Mouse (Mus musculus): ENCODE results near the gene Bod1. TPM values are rescaled to one million over a fixed set of nuclear protein-coding genes. Genes with fewer than 3 reads are reported as not detected.

Gene Bod1
- polyA plus RNA-seq, 1 experiment from 2014 or later, result 137 TPM

- H3K9me3 ChIP-seq, result no peaks in the 10 kb centered on the region
- no peaks in the 10 kb centered on the region for H3K27me3 ChIP-seq
- no peak overlapping the region for H3K27ac ChIP-seq
- ATAC-seq (ENCODE audit: insufficient number of reproducible peaks, insufficient read depth, low FRiP score, low TSS enrichment), result no peak
- H3K4me1 ChIP-seq, result no peaks in the 10 kb centered on the region
- H3K9ac ChIP-seq, result no peak overlapping the region
- no peak overlapping the region for H3K4me2 ChIP-seq (replicated peaks)
- no peak overlapping the region for H3K4me3 ChIP-seq
- H3K36me3 ChIP-seq, result no peaks in the 10 kb centered on the region
- WGBS, result 81% methylated on average over 5 of the region's 5 CpGs
Measured at GRCm38 (mm10) chr11:31628700-31629099, 43.0 kb downstream of the Bod1 start.

- Histone ChIP-seq H3K4me2 (replicated peaks) (no peak overlapping the region), H3K27me3 (no peaks in the 10 kb centered on the region), H3K4me3 (no peak overlapping the region), H3K9ac (no peak overlapping the region), H3K36me3 (no peaks in the 10 kb centered on the region), H3K9me3 (no peaks in the 10 kb centered on the region), H3K4me1 (no peaks in the 10 kb centered on the region), H3K27ac (no peak overlapping the region)
- ATAC-seq (ENCODE audit: insufficient number of reproducible peaks, insufficient read depth, low FRiP score, low TSS enrichment), result no peak
- WGBS, result 47% methylated on average over 2 of the region's 2 CpGs
Measured at GRCm38 (mm10) chr11:31620796-31621195, 50.9 kb downstream of the Bod1 start.

GRCm38 (mm10) chr11:31617797-31618196 is 53.9 kb downstream of the Bod1 start:
- Histone ChIP-seq H3K9me3 (no peaks in the 10 kb centered on the region), H3K27ac (no peak overlapping the region), H3K4me2 (replicated peaks) (no peak overlapping the region), H3K27me3 (0 out of 2 replicates have a peak, but pooled peaks cover 4% of the 10 kb centered on the region), H3K4me3 (no peak overlapping the region), H3K36me3 (no peaks in the 10 kb centered on the region), H3K9ac (no peak overlapping the region), H3K4me1 (no peaks in the 10 kb centered on the region)
- ATAC-seq (ENCODE audit: insufficient number of reproducible peaks, insufficient read depth, low FRiP score, low TSS enrichment), result no peak
- WGBS, result 86% methylated on average over 3 of the region's 3 CpGs

GRCm38 (mm10) chr11:31617236-31617635 is 54.4 kb downstream of the Bod1 start:
- Histone ChIP-seq H3K9ac (no peak overlapping the region), H3K36me3 (no peaks in the 10 kb centered on the region), H3K4me2 (replicated peaks) (no peak overlapping the region), H3K4me3 (no peak overlapping the region), H3K4me1 (no peaks in the 10 kb centered on the region), H3K9me3 (no peaks in the 10 kb centered on the region), H3K27ac (no peak overlapping the region), H3K27me3 (0 out of 2 replicates have a peak, but pooled peaks cover 4% of the 10 kb centered on the region)
- WGBS, result 53% methylated on average over 3 of the region's 3 CpGs
- no peak for ATAC-seq (ENCODE audit: insufficient number of reproducible peaks, insufficient read depth, low FRiP score, low TSS enrichment)

GRCm38 (mm10) chr11:31616722-31617121 is 55.0 kb downstream of the Bod1 start:
- Histone ChIP-seq H3K4me3 (no peak overlapping the region), H3K9me3 (no peaks in the 10 kb centered on the region), H3K27ac (no peak overlapping the region), H3K36me3 (no peaks in the 10 kb centered on the region), H3K4me2 (replicated peaks) (no peak overlapping the region), H3K27me3 (0 out of 2 replicates have a peak, but pooled peaks cover 4% of the 10 kb centered on the region), H3K9ac (no peak overlapping the region), H3K4me1 (no peaks in the 10 kb centered on the region)
- WGBS, result 64% methylated on average over 4 of the region's 4 CpGs
- ATAC-seq (ENCODE audit: insufficient number of reproducible peaks, insufficient read depth, low FRiP score, low TSS enrichment), result no peak

Other genes with a start within 250 kb of the Bod1 start
- gene Cpeb4, start 200.3 kb upstream of the Bod1 start, polyA plus RNA-seq (2016; fragmentation: Nextera tagmentation; extraction: Ambion mirVana), result 4.2 and 5.0 TPM in 2 replicates

Data from embryonic facial prominence, embryonic 12.5 days (tissue).